Mouse (Mus musculus) NIH3T3 (cell line): Measurements from ENCODE around the gene Bpifb2.
A peak's percentile ranks its signal among the peaks of the same experiment; 100 is the strongest.

ENCODE experiments used
- DNase-seq: peaks from one replicate; pipeline ENCODE4 v3.0.0-alpha.2; 2012; ENCODE audit warnings: low read depth

Gene Bpifb2

DNA sequence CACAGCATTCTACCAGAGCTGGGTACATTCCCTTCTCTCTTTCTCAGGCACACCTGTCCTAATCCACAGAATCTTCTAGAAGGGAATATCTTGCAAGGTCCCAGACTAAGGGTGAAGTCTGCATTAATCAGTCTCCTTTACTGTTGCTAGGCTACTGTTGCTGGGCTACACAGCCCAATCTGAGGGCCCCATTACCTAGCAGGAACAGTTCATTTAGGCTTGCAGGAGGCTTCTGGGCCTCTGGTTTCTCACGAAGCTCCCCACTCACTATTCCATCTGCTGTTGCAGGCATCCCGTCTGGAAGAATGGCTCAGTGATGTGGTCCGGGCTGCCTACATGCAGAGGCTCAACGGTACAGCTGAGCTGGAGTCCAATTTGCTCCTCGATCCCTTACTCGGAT is 56.3 kb downstream of the Bpifb2 start:
- DNase-seq = no peak

DNA sequence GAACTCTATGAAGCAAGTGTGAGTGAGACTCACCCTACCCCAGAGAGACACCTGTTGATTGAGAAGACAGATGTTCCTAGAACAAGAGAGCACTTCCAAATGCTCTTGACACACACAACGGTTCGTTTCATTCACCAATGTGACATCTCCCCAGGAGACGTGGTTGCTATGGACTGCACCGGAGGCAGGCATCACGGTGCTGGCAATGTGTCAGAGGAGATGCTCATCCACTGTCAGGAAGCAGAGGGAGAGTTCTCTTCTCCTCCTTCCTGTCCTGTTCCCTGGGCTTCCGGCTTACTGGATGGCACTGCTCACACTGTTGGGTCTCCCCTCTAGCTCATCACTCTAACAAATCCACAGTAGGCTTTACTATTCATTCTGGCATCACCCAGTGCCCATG is 58.5 kb downstream of the Bpifb2 start:
- DNase-seq = no peak

DNA sequence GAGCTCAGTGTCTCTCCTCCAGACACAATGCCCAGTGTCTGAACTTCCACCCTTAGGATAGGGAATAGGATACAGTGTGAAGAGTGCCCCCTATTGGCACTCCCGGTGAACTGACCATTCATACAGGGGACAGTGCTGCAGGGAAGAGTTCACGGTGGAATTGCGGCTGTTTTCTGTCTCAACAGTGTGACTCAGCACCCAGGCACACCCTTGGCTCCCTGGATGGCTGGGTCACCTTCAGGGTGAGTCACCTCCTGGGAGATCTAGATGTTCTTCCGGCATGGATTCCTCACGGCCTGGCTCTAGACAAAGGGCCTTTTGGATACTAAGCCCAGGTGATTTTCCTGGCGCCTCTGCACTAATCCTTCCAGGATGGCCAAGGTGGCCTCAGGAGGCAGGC is 60.5 kb downstream of the Bpifb2 start:
- peak; percentile 4 for DNase-seq

DNA sequence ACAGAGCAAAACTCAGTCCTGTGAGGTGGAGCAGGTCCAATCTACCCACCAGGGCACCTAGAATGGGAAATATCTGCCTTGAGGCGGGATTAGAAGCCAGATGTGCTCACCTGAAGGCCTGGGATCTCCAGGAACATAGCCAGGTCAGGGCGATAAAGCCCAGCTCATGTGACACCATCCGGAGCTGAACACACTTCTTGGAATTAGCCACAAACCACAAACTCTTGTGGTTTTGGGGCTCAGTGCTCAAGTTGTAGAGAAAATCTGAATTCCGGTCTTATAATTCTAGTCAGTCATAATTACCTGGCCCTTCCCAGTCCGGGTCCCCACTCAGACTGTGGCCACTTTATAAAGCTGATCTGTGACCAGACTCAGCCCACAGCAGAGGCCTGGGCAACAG is 63.0 kb downstream of the Bpifb2 start, which contains the start of gene Bpifb4:
Bpifb4 (plus strand) TSS at position 370 of the 400 bp plus-strand sequence.
- DNase-seq = no peak

DNA sequence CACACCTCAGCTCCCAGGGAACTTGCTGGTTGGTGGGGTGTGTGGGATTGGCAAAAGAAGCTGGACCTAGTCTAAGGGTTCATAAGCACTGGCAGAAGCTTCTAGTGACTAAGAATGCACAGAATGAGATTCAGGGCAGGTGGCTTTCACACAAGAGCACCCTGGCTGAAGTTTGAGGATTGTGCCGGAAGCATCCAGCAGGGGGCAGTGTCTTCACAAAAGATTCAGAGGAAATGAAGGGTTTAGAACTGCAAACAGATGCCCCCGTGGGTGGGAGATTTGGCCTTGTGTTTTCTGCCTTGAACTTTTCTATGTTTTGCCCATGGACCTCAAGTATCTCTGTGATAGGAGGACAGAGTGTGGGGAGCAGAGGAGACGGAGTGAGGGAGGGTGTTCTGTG is 68.7 kb downstream of the Bpifb2 start:
- peak; percentile 65 for DNase-seq

DNA sequence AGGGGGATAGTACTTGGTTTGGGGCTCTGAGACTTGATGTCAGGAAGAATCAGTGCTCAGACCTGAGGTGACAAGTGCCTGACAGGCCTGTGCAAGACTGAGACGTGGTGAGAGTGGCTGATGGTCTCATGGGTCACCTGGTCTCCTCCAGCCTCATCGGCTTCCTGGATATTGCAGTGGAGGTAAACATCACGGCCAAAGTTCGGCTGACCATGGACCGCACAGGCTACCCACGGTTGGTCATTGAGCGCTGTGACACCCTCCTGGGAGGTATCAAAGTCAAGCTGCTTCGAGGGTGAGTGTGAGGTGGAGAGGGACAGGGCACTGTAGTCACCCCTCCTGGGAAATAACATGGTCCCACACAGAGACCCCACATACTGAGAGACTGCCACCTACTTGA is 69.7 kb downstream of the Bpifb2 start:
- DNase-seq = no peak
